Mouse (Mus musculus) bone marrow, adult 2 months (tissue): ENCODE measurements around the gene Anapc11.

Experiments
- CTCF ChIP-seq: fragments of 200-500 bp; IDR thresholded peaks from 2 replicates; pipeline ENCODE4 v1.5.1; 2011; ENCODE audit warnings: low read length, control low read depth; ENCODE audit not compliant: control insufficient read depth, insufficient read depth
- POLR2A ChIP-seq: fragments of 200-500 bp; IDR thresholded peaks from 2 replicates; pipeline ENCODE4 v1.6.1; 2011; ENCODE audit warnings: low read depth, mild to moderate bottlenecking, control low read depth, low read length, borderline replicate concordance; ENCODE audit not compliant: control insufficient read depth

DNA sequence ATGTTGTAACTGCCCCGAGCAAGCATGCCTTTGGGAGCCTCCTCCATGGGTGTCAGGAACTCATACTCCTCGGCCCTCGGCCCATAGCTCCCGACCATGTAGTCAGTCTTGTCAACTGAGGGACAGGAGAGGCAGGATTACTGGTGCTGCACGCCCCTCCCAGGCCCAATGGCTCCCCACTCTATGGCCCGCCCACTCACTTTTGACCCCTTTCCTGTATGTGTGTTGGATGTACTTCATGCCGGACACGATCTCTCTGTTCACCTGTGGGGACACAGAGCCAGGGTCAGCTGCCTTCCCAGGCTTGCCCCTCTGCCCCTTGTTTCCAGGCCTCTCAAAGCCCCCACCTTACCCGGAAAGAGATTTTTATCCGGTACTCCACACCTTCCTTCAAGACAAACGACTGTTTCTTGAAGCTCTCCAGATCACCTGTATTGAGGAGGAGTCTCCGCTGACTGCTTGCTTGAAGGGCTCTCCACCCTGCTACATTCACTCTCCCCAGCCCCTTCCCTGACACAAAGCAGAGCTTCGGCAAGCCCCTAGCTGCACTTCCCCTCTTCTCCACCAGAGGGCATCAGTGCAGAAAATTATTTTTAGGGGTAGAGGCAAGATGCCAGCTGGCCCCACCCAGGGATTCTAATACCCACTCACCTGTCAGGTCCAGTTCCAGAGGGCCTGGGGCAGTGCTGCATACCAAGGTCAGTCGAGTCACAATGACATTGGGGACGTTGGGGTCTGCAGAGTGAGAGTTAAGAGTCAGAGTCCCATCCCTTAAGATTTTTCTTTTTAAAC, 18.7 kb upstream of the Anapc11 start:
- TF ChIP-seq POLR2A = no peak
- peak; percentile 73 for TF ChIP-seq CTCF
